Mouse (Mus musculus) intestine, embryonic 16.5 days (tissue): ENCODE measurements at regions not wholly inside any gene's neighbourhood (a gene's known extent, or its start where the extent isn't known, plus 50 kb on each side); places are given as distances from the start of the nearest gene placed in this dataset.

Source experiments
- ATAC-seq: fragments of 200-750 bp; cut with Nextera tagmentation; 2 replicates; pipeline ENCODE4 v1.8.0; 2017; ENCODE audit warnings: moderate TSS enrichment, moderate library complexity
- H3K27ac ChIP-seq: fragments of 300-500 bp; sonication (generic); 2 replicates; pipeline ENCODE4 v1.5.1; 2014; ENCODE audit warnings: mild to moderate bottlenecking, low read length
- H3K27me3 ChIP-seq: fragments of 300-500 bp; sonication (generic); replicated peaks from 2 replicates; pipeline ENCODE4 v1.6.1; 2014; ENCODE audit warnings: low read length, control low read depth, mixed read lengths; ENCODE audit not compliant: control insufficient read depth, insufficient read depth
- H3K36me3 ChIP-seq: fragments of 300-500 bp; sonication (generic); 2 replicates; pipeline ENCODE4 v1.6.1; 2014; ENCODE audit warnings: low read length, control low read depth; ENCODE audit not compliant: control insufficient read depth, insufficient read depth
- H3K4me1 ChIP-seq: fragments of 300-500 bp; sonication (generic); 2 replicates; pipeline ENCODE4 v1.6.1; 2014; ENCODE audit warnings: low read length, control low read depth, mixed read lengths; ENCODE audit not compliant: control insufficient read depth, insufficient read depth
- H3K4me2 ChIP-seq: fragments of 300-500 bp; sonication (generic); 2 replicates; pipeline ENCODE4 v1.6.1; 2014; ENCODE audit warnings: low read depth, low read length, control low read depth
- H3K4me3 ChIP-seq: fragments of 300-500 bp; sonication (generic); 2 replicates; pipeline ENCODE4 v1.5.1; 2014; ENCODE audit warnings: mild to moderate bottlenecking, low read length
- H3K9ac ChIP-seq: fragments of 300-500 bp; sonication (generic); 2 replicates; pipeline ENCODE4 v1.6.1; 2014; ENCODE audit warnings: low read depth, low read length
- H3K9me3 ChIP-seq: fragments of 300-500 bp; sonication (generic); 2 replicates; pipeline ENCODE4 v1.6.1; 2016; ENCODE audit warnings: low read length, control low read depth; ENCODE audit not compliant: control insufficient read depth
- WGBS: fragments of 180-500 bp; shearing (Covaris S2); extraction: QIAGEN DNeasy Blood & Tissue Kit; methylation state at CpG from one replicate; pipeline ENCODE4 v1.1.7; 2014; 5-methylcytosine and 5-hydroxymethylcytosine counted together

GRCm38 (mm10) chr12:33775563-33776468 is 152.4 kb upstream of the Ferd3l start:
- Histone ChIP-seq H3K4me3 (no peak overlapping the region), H3K27me3 (no peaks in the 10 kb centered on the region), H3K27ac (no peak overlapping the region), H3K4me2 (no peak overlapping the region), H3K36me3 (no peaks in the 10 kb centered on the region), H3K9ac (no peak overlapping the region), H3K4me1 (no peaks in the 10 kb centered on the region), H3K9me3 (no peaks in the 10 kb centered on the region)
- ATAC-seq, result no peak
- 66% methylated on average over 5 of the region's 5 CpGs for WGBS

GRCm38 (mm10) chr12:33778477-33778876 is 149.7 kb upstream of the Ferd3l start:
- H3K4me2 ChIP-seq, result no peak overlapping the region
- no peaks in the 10 kb centered on the region for H3K9me3 ChIP-seq
- 36% methylated on average over 4 of the region's 4 CpGs for WGBS
- no peak overlapping the region for H3K9ac ChIP-seq
- ATAC-seq, result no peak
- H3K27ac ChIP-seq, result no peak overlapping the region
- no peaks in the 10 kb centered on the region for H3K27me3 ChIP-seq
- H3K4me3 ChIP-seq, result no peak overlapping the region
- H3K4me1 ChIP-seq, result no peaks in the 10 kb centered on the region
- no peaks in the 10 kb centered on the region for H3K36me3 ChIP-seq

- WGBS, result 66% methylated on average over 2 of the region's 2 CpGs
- Histone ChIP-seq H3K27me3 (no peaks in the 10 kb centered on the region), H3K27ac (no peak overlapping the region), H3K36me3 (no peaks in the 10 kb centered on the region), H3K4me2 (no peak overlapping the region), H3K4me1 (no peaks in the 10 kb centered on the region), H3K9ac (no peak overlapping the region), H3K9me3 (no peaks in the 10 kb centered on the region), H3K4me3 (no peak overlapping the region)
- ATAC-seq, result no peak
Observed at GRCm38 (mm10) chr12:33779898-33780297, 148.3 kb upstream of the Ferd3l start.

- H3K27ac ChIP-seq, result no peak overlapping the region
- no peak overlapping the region for H3K4me3 ChIP-seq
- 79% methylated on average over 10 of the region's 10 CpGs for WGBS
- no peaks in the 10 kb centered on the region for H3K9me3 ChIP-seq
- no peaks in the 10 kb centered on the region for H3K4me1 ChIP-seq
- no peak overlapping the region for H3K9ac ChIP-seq
- H3K4me2 ChIP-seq, result no peak overlapping the region
- no peaks in the 10 kb centered on the region for H3K27me3 ChIP-seq
- no peaks in the 10 kb centered on the region for H3K36me3 ChIP-seq
- no peak for ATAC-seq
Observed at GRCm38 (mm10) chr12:33804206-33804791, 123.9 kb upstream of the Ferd3l start.

- no peaks in the 10 kb centered on the region for H3K9me3 ChIP-seq
- no peak overlapping the region for H3K27ac ChIP-seq
- no peaks in the 10 kb centered on the region for H3K4me1 ChIP-seq
- H3K9ac ChIP-seq, result no peak overlapping the region
- H3K4me3 ChIP-seq, result no peak overlapping the region
- H3K36me3 ChIP-seq, result no peaks in the 10 kb centered on the region
- no peak for ATAC-seq
- no peaks in the 10 kb centered on the region for H3K27me3 ChIP-seq
- no peak overlapping the region for H3K4me2 ChIP-seq
Observed at GRCm38 (mm10) chr12:33825571-33825970, 102.7 kb upstream of the Ferd3l start.

- H3K27me3 ChIP-seq, result no peaks in the 10 kb centered on the region
- H3K4me3 ChIP-seq, result no peak overlapping the region
- H3K9me3 ChIP-seq, result no peaks in the 10 kb centered on the region
- H3K4me2 ChIP-seq, result no peak overlapping the region
- ATAC-seq, result no peak
- no peaks in the 10 kb centered on the region for H3K4me1 ChIP-seq
- no peak overlapping the region for H3K27ac ChIP-seq
- H3K9ac ChIP-seq, result no peak overlapping the region
- no peaks in the 10 kb centered on the region for H3K36me3 ChIP-seq
Observed at GRCm38 (mm10) chr12:33849088-33849487, 79.1 kb upstream of the Ferd3l start.

- no peak overlapping the region for H3K9ac ChIP-seq
- no peaks in the 10 kb centered on the region for H3K9me3 ChIP-seq
- WGBS, result 72% methylated on average over 1 of the region's 1 CpGs
- no peaks in the 10 kb centered on the region for H3K36me3 ChIP-seq
- no peaks in the 10 kb centered on the region for H3K4me1 ChIP-seq
- ATAC-seq, result no peak
- H3K27me3 ChIP-seq, result no peaks in the 10 kb centered on the region
- H3K4me3 ChIP-seq, result no peak overlapping the region
- no peak overlapping the region for H3K27ac ChIP-seq
- H3K4me2 ChIP-seq, result no peak overlapping the region
Observed at GRCm38 (mm10) chr12:33851736-33852135, 76.5 kb upstream of the Ferd3l start.
